Comparison of ENCODE assay signal across 1 mouse cellular context in the genomic region with DNA sequence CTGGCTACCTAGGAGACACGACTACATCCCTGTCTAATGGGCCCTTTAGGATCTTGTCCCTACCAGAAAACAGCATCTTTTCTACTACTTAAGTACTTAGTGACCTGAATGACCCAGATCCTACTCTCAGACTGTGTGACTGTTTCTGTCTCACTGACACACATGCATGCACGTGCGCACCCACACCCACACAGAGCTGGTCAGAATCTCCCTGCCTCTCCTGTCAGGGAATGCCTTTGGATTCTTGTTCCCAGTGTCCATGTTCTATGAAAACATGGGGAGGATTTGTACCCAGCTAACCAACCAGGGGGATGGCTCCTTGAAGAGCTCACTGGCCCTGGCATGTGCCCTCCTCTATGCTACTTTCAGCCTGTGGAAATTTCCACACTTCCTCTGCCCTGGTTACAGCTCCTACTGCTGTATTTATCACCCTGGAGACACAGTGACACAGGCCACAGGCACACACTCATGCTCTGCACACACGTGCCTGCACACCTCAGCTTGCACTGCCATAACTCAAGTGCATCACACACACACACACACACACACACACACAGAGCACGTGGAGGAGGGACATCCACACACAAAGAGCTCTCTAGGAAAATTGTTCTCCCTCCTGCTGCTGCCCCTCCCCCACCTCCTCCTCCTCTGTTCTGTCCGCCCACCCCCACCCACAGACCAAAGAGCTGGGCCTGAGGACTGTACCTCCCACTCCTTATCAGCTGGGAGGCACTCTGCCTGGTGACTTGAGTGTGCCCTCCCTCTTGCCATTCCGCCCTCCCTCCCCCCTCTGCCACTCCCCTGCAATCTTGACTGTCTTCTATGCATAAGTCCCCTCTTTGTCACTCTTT.
TF ChIP-seq lines count a peak whose summit lies in the region.

No protein-coding gene starts in this region.

TF ChIP-seq in MEL, 35 proteins besides CTCF, POLR2A, EP300 and RAD21 (continued from another document):
- TF ChIP-seq MYC (IDR thresholded peaks at IDR 0.05; ENCODE audit: low read depth, low read length) (no peak), UBTF (IDR thresholded peaks at IDR 0.05; ENCODE audit: borderline replicate concordance, insufficient read depth, low read depth, low read length) (no peak), TCF12 (IDR thresholded peaks at IDR 0.05; ENCODE audit: low read depth, low read length) (no peak), E2F4 (IDR thresholded peaks at IDR 0.05; ENCODE audit: borderline replicate concordance, low read depth, low read length) (no peak), MAZ (IDR thresholded peaks at IDR 0.05; ENCODE audit: low read depth, low read length) (peak; percentile 78; the same call in 1 of the 2 replicates), CHD1 (IDR thresholded peaks at IDR 0.05; ENCODE audit: low read depth, low read length) (no peak), TAL1 (IDR thresholded peaks at IDR 0.05; ENCODE audit: low read length) (no peak), GATA1 (IDR thresholded peaks at IDR 0.05; ENCODE audit: low read depth, low read length) (0 out of 2 replicates have a peak, but pooled peaks have one; percentile 6)
